Mouse (Mus musculus) fibroblast of lung, adult 2 months (primary cell): ENCODE data around the gene Umps.

Experiments
- DNase-seq: peaks from one replicate; pipeline ENCODE4 v3.0.0-alpha.2; 2011; ENCODE audit warnings: low read depth

Umps gene

GRCm38 (mm10) chr16:33966538-33967282, at the start of gene Umps:
Gene Umps (minus strand): TSS chr16:33967038.
- no peak for DNase-seq

GRCm38 (mm10) chr16:34011991-34012845, 45.4 kb upstream of the Umps start:
- no peak for DNase-seq

- no peak for DNase-seq
Measured at GRCm38 (mm10) chr16:34009567-34009966, 42.7 kb upstream of the Umps start.

GRCm38 (mm10) chr16:34005986-34006385, 39.1 kb upstream of the Umps start:
- no peak for DNase-seq

- no peak for DNase-seq
Measured at GRCm38 (mm10) chr16:34004128-34004578, 37.3 kb upstream of the Umps start.

- DNase-seq: no peak
Measured at GRCm38 (mm10) chr16:34003566-34004127, 36.8 kb upstream of the Umps start.

- DNase-seq: peak; percentile 92
Measured at GRCm38 (mm10) chr16:34000715-34001114, 33.9 kb upstream of the Umps start.

- DNase-seq: no peak
Measured at GRCm38 (mm10) chr16:33999388-33999787, 32.5 kb upstream of the Umps start.

- DNase-seq: no peak
Measured at GRCm38 (mm10) chr16:33998011-33998410, 31.2 kb upstream of the Umps start.

GRCm38 (mm10) chr16:33996030-33996429, 29.2 kb upstream of the Umps start:
- no peak for DNase-seq

GRCm38 (mm10) chr16:33995496-33995895, 28.7 kb upstream of the Umps start:
- no peak for DNase-seq

GRCm38 (mm10) chr16:33994321-33994720, 27.5 kb upstream of the Umps start:
- DNase-seq: no peak

- DNase-seq: no peak
Measured at GRCm38 (mm10) chr16:33990712-33991111, 23.9 kb upstream of the Umps start.

GRCm38 (mm10) chr16:33989106-33989505, 22.3 kb upstream of the Umps start:
- DNase-seq: no peak

GRCm38 (mm10) chr16:33988358-33989012, 21.6 kb upstream of the Umps start:
- DNase-seq: no peak

- DNase-seq: no peak
Measured at GRCm38 (mm10) chr16:33986993-33987392, 20.2 kb upstream of the Umps start.

GRCm38 (mm10) chr16:33985372-33985771, 18.5 kb upstream of the Umps start:
- DNase-seq: no peak

- DNase-seq: no peak
Measured at GRCm38 (mm10) chr16:33983712-33984111, 16.9 kb upstream of the Umps start.

GRCm38 (mm10) chr16:33979855-33980254, 13.0 kb upstream of the Umps start:
- no peak for DNase-seq

GRCm38 (mm10) chr16:33967283-33967640, 424 bp upstream of the Umps start:
- no peak for DNase-seq

GRCm38 (mm10) chr16:33965878-33966537, 830 bp downstream of the Umps start:
- DNase-seq: no peak

GRCm38 (mm10) chr16:33963509-33963908, 3.3 kb downstream of the Umps start:
- no peak for DNase-seq
